Mouse (Mus musculus) layer of hippocampus, adult 9-10 months (tissue): ENCODE data around the gene Abhd11.
"Not testable (repeated sequence)": the region's sequence is repeated elsewhere in the genome, so short reads cannot be mapped to it uniquely, and the experiment has no call there.

Experiments used
- DNase-seq: peaks from one replicate; pipeline ENCODE4 v3.0.0; 2022; ENCODE audit warnings: low spot score

Gene Abhd11

DNA sequence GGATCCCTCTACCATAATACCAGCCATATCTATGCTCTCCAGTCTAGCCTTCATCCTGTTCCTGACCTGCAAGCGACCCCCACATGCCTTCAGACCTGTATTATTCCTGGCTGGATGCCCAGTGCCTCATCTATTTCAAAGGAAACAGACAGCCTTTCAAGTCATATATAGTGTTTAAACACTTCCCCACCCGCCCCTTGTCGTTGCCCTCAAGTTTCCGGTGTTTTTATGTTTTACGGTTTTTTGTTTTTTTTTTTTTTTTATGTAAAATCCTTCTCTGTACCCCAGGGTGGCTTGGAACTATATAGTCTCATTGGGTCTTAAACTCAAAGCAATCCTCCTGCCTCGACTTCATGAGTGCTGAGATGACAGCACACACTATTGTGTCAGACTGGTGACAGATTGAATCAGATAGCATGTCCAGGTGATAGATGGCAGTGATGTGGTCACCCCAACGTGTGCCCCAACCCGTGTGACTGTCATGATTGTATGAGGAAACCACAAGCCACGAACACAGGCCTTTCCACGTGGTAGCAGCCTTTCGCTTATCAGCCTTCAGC is 15.8 kb downstream of the Abhd11 start:
- no peak for DNase-seq

DNA sequence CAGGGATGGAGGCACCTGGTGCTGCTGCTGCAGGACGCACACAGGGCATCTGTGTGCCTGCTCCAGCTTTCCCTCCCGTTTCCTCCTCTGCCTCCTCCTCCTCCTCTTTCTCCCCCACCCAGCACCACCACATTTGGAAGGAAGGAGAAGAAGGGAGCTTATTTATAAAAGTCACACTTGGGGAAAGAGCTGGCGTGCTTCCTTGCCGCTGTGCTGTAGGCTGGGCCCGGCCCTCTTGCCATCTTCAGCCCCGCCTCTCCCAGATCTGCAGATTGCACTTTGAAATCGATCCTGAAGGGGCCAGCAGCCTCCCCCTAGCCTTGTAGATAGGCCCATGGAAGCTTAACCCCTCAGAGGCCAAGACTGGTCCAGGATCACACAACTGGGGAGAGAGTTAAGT is 16.9 kb downstream of the Abhd11 start:
- DNase-seq, result no peak

DNA sequence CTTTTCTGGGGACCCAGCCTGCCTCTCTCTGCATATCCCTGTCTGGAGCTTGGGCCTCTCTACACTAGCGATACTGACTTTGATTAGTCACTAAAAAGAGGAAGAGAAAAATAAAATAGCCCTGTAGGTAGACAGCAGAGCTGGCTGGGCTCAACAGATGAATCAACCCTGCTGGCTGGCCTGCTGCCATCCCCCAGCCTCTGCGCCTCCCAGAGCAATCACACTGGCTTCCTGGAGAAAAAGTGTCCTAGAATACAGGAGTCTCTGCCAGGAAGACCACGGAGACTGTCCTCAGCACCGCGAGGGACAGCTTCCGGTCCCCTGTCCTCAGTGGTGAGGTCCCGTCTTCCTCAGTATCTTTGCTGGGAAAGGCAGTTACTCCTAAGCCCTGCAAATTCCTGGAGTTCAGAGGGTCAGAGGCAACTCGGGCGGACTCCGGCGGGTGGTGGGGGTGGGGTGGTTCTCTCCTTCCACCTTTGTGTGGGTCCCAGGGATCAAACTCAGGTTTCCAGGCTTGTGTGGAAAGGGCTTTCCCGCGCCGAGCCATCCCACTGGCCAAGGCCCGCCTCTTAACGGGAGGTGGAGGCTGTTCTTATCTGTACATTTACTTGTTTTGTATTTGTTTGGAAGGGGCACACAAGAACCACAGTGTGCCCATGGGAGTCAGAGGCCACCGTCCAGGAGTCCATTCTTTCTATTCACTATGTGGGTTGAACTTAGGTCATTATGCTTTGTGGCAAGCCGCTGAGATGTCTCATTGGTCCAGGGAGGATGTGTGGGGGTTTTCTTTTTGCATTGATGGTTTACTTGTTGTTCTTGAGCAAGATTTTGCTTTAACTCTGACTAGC is 20.3 kb downstream of the Abhd11 start:
- no peak for DNase-seq

DNA sequence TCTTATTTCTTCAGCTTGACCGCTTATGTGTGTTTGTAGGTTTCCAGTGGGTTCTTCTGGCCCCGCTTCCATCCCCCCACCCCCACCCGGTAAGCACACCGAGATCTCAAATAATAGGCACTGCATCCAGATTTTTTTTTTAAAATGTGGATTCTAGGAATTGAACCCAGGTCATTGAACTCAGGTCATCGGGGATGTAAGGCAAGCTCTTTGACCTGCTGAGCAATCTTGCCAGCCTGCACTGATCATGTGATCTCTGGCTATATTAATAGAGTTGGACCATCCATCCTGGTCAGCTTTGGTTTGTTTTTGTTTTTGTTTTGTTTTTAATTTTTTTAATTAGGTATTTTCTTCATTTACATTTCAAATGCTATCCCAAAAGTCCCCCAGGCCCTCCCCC is 23.6 kb downstream of the Abhd11 start:
- DNase-seq, result no peak

DNA sequence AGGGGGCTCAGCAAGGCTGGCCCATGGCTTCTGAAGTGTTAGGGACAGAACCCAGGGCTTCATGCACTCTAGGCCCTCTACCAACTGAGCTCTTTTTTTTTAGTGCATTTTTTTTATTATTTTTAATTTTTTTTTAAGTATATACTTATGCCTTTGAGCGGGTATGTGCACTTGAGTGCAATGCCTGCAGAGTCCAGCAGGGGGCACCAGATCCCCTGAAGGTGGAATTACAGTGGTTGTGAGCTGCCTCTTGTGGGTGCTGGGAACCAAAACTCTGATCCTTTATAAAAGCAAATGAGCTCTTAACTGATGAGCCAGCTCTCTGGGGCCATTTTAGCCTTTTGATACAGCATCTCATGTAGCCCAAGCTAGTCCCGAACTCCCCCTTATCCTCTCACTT is 25.6 kb downstream of the Abhd11 start:
- DNase-seq, result no peak

DNA sequence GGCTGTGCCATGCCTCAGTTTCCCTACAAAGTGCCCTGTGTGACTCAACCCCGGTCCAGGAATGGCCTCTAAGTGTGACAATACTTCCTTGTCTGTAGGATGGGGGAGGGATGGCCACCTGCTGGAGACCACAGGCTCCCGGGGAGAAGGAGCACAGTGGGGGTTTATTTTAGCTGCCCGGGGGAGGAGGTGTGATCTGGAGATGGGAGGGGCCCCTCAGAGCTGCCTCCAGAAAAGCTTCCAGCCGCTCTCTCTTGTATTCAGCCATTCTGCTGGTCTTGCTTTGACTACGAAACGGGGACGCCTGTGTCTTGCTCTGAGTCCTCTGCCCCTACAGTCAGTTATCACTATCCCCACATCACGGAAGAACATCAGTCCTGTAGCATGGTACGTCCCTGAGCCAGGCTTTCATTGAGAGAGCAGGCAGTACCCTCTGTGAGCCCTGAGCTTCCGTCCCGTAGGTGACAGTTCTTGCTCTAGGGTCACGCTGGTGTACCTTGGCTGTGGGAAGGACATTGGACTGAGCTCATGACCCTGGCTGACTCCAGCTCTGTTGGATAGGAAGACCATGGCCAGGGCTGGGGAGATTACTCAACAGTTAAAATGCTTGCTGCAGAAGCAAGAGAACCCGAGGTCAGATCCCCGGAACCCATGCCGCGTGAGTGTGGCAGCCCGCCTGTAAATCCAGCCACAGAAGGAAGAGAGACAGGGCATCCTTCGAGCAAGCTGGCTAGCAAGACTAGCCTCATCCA is 26.8 kb downstream of the Abhd11 start:
- DNase-seq, result no peak

DNA sequence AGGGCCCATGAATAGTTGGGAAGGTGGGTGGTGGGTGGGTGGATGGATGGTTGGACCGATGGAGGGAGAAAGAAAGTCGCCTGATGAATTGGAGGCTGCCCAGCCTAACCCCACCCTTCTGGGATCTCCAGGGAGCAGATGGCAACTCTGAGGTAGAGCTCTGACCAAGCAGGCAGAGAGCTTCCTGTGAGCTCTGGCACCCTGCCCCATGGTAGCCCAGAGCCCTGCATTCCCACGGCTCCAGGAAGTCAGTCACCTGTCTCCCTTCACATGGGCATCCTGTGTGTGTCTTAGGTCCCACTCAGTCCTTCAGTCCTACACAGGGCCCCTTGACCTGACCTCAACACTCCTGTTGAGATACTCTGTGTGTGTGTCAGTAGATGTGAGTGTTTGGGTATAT is 29.0 kb downstream of the Abhd11 start:
- DNase-seq, result no peak

DNA sequence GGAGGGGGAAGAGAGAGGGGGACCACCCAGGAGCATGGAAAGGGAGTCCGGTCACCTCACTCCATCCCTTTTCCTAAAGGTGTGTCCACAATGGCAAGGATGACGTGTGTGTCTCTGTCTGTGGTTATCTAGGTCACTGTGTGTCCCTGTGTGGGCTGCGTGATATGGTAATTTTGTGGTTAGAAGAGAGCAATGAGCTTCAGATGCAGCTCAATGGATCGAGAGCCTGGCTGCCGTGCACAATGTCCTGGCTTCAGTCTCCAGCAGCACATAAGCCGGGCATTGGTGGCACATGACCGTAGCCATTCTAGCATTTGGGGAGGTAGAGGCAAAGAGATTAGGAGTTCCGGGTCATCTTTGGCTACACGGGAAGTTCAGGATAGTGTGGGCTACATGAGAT is 30.6 kb downstream of the Abhd11 start:
- no peak for DNase-seq

DNA sequence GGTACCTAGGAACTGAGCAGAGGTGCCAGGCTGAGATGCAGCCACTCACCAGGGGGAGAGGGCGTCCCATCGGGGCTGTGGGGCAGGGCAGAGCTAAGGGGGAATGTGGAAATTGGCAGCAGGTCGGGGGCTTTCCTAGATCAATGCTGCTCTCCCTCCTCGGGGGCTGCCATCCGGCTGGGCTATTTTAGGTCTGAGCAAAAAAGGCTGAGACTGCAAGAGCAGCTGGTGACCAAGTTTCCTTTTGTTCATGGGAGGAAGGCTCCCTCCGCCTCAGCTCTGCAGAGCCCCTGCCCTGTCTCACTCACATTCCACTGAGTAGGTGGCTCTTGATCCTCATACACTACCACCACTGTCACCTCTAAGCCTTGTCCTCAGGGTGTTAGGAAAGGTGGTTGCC is 31.1 kb downstream of the Abhd11 start:
- no peak for DNase-seq

DNA sequence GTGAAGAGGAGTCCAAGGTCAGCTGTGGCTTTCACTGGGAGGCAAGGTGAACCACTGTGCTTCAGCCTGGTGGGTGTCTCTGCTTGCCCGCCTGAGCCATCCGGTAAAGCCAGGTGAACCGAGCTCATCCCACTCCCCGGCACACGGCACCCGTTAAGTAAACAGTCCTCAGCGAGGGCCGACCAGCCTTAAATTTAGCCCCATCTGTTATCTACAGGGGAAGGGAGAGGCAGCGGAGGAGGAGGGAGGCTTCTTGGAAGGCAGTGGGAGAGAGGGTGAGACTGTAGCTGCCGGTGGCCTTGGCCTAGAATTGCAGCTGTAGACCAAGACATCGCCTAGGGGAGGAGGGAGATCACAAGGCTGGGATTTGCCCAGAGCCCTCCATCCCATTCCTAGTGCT is 31.8 kb downstream of the Abhd11 start:
- no peak for DNase-seq

DNA sequence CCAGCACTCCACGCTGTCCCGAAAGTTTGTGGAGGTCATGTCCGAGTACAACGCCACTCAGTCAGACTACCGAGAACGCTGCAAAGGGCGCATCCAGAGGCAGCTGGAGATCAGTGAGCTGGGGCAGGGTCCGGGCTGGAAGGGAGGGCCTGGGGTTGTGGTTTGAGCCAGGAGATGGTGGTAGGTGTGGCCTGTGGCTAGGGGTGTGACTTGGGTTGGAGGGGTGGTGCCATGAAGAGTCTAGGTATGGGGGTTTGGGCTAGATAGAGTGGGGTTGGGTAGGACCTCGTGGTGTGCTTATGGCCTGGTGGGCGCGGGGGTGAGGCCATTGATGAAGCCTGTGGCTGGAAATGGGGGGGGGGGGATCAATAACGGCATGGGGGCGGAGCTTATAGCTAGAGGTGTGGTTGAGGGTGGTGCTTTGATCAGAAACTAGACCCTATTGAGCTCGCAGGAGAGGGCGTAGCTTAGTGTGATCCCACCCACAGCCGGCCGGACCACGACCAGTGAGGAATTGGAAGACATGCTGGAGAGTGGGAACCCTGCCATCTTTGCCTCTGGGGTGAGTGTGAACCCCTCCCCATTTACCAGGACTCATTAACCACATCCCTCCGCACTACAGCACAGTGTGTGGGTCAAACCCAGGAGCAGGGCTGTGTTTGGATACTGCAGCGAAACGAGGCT is 33.3 kb downstream of the Abhd11 start:
- no peak for DNase-seq

DNA sequence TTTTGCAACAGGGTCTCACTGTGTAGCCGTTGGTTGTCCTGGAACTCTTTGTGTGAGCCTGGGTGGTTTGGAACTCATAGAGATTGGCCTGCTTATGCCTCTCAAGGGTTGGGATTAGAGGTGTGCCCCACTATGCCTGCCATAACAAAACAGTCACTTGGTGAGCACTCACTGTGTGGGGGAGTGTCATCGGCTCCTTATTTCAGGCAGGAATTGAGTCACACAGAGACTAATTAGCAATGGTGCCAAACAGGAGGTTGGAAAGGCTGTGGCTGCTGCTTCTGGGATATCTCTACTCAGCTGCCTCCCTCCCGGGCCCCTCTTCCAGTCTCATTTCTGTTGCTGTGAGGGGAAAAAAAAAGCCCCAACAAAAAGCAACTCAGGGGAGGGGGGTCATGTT is 35.6 kb downstream of the Abhd11 start:
- DNase-seq, result no peak

DNA sequence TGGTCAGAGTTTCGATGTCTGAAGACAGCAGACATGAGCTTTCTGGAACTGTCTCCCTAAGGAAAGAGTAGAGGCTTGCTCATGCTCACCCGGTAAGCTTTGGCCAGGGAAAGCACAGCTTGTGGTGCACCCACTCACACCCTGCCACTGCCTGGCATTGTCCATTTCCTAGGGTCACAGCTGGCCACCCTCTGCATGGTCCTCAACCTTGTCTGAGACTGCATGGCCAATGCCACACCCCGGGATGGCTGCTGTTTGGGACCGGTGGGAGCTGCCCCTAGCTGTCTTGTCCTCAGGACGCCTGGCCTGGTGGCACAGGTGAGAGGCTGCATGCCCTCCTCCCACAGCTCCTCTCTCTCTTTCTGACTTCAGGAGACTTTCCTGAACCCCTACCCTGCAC is 39.6 kb downstream of the Abhd11 start:
- DNase-seq, result no peak

DNA sequence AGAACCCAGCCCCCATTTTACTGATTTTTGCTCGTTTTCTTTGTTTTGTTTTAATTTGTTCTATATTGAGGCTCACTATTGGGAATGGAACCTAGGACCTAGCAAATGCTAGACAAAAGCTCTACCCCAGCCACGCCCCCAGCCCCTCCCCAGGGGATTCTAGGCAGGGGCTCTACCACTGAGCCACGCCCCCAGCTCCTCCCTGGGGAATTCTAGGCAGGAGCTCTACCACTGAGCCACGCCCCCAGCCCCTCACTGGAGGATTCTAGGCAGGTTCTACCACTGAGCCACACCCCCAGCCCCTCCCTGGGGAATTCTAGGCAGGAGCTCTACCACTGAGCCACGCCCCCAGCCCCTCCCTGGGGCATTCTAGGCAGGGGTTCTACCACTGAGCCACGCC is 40.3 kb downstream of the Abhd11 start:
- not testable (repeated sequence) for DNase-seq

DNA sequence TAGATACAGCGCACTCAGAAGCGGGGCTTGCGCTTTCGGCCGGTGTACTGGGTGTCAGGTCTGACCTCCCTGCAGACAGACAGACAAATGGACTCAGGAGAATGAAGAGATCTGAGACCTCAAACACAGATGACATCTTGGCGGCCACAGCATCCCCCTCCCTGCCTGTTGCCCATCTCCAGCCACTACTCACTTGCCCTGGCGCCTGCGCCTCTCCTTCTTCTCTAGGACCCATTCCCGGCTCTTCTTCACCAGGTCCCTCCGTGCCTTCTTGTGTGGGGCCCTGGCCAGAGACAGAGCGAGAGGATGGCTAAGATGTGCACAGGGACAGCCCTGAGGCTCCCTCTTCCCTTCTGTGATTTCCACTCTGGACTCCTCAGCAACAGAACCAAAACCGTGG is 44.4 kb downstream of the Abhd11 start:
- no peak for DNase-seq
